Mouse (Mus musculus) neural tube, embryonic 14.5 days (tissue): ENCODE results near the gene Tex261. TPM values are rescaled to one million over a fixed set of nuclear protein-coding genes. Genes with fewer than 3 reads are reported as not detected.
A peak's percentile ranks its signal among the peaks of the same experiment; 100 is the strongest.
"Not testable (repeated sequence)": the region's sequence is repeated elsewhere in the genome, so short reads cannot be mapped to it uniquely, and the experiment has no call there.

Experiments used
- ATAC-seq: fragments of 200-750 bp; cut with Nextera tagmentation; 2 replicates; pipeline ENCODE4 v1.8.0; 2017; ENCODE audit warnings: low read depth, mild to moderate bottlenecking, moderate TSS enrichment, moderate library complexity
- H3K27ac ChIP-seq: fragments of 300-500 bp; sonication (generic); 2 replicates; pipeline ENCODE4 v1.5.1; 2014; ENCODE audit warnings: low read depth, mild to moderate bottlenecking, control low read depth, low read length, moderate library complexity, mixed read lengths
- H3K27me3 ChIP-seq: fragments of 300-500 bp; sonication (generic); 2 replicates; pipeline ENCODE4 v1.6.1; 2014; ENCODE audit warnings: low read length; ENCODE audit not compliant: control insufficient read depth, insufficient read depth
- H3K36me3 ChIP-seq: fragments of 300-500 bp; sonication (generic); 2 replicates; pipeline ENCODE4 v1.6.1; 2014; ENCODE audit warnings: low read length, mixed read lengths; ENCODE audit not compliant: control insufficient read depth, insufficient read depth
- H3K4me1 ChIP-seq: fragments of 300-500 bp; sonication (generic); 2 replicates; pipeline ENCODE4 v1.6.1; 2014; ENCODE audit warnings: low read length; ENCODE audit not compliant: control insufficient read depth, insufficient read depth
- H3K4me2 ChIP-seq: fragments of 300-500 bp; sonication (generic); 2 replicates; pipeline ENCODE4 v1.6.1; 2014; ENCODE audit warnings: mild to moderate bottlenecking, low read depth, low read length, control low read depth
- H3K4me3 ChIP-seq: fragments of 300-500 bp; sonication (generic); 2 replicates; pipeline ENCODE4 v1.5.1; 2014; ENCODE audit warnings: low read depth, low read length, control low read depth, mixed read lengths
- H3K9ac ChIP-seq: fragments of 300-500 bp; sonication (generic); replicated peaks from 2 replicates; pipeline ENCODE4 v1.6.1; 2014; ENCODE audit warnings: low read depth, mild to moderate bottlenecking, control low read depth, low read length, mixed read lengths
- H3K9me3 ChIP-seq: fragments of 300-500 bp; sonication (generic); 2 replicates; pipeline ENCODE4 v1.6.1; 2016; ENCODE audit warnings: low read length; ENCODE audit not compliant: control insufficient read depth
- WGBS: fragments of 180-500 bp; shearing (Covaris S2); extraction: QIAGEN DNeasy Blood & Tissue Kit; methylation state at CpG from one replicate; pipeline ENCODE4 v1.1.7; 2014; 5-methylcytosine and 5-hydroxymethylcytosine counted together
- polyA plus RNA-seq: library from polyadenylated mRNA; unstranded; fragments of >200 nt; fragmentation: Nextera tagmentation; extraction: Ambion mirVana; gene quantifications from 2 replicates; pipeline ENCODE4 v1.2.1, GENCODE M21; 2014

Tex261 gene
- polyA plus RNA-seq, 1 experiment from 2014 or later: 44.8 TPM

- no peaks in the 10 kb centered on the region for H3K36me3 ChIP-seq
- no peaks in the 10 kb centered on the region for H3K27me3 ChIP-seq
- H3K9ac ChIP-seq: peak within 1 kb of the TSS; percentile 87
- peak; percentile 95 for ATAC-seq
- H3K4me1 ChIP-seq: peaks cover 8% of the 10 kb centered on the region
- peak within 1 kb of the TSS; percentile 78 for H3K4me2 ChIP-seq
- peak within 1 kb of the TSS; percentile 93 for H3K27ac ChIP-seq
- peak within 1 kb of the TSS; percentile 72 for H3K4me3 ChIP-seq
- no peaks in the 10 kb centered on the region for H3K9me3 ChIP-seq
- WGBS: under 1% methylated on average over 43 of the region's 43 CpGs
Observed at GRCm38 (mm10) chr6:83794760-83795296, 19.2 kb upstream of the Tex261 start, which contains the start of gene Nagk. Gene Nagk, plus strand, starts transcription at chr6:83794982.

- Histone ChIP-seq H3K27me3 (no peaks in the 10 kb centered on the region), H3K4me2 (no peak overlapping the region), H3K9me3 (no peaks in the 10 kb centered on the region), H3K9ac (no peak overlapping the region), H3K36me3 (no peaks in the 10 kb centered on the region), H3K4me1 (peaks cover 8% of the 10 kb centered on the region), H3K27ac (no peak overlapping the region), H3K4me3 (no peak overlapping the region)
- WGBS: 80% methylated on average over 4 of the region's 4 CpGs
- no peak for ATAC-seq
Observed at GRCm38 (mm10) chr6:83791251-83791890, 15.8 kb upstream of the Tex261 start.

GRCm38 (mm10) chr6:83790533-83790932 is 14.9 kb upstream of the Tex261 start:
- not testable (repeated sequence) for ATAC-seq, H3K27me3 ChIP-seq
- WGBS: 78% methylated on average over 5 of the region's 5 CpGs

GRCm38 (mm10) chr6:83788554-83788953 is 12.9 kb upstream of the Tex261 start:
- H3K27me3 ChIP-seq: no peaks in the 10 kb centered on the region
- H3K9me3 ChIP-seq: no peaks in the 10 kb centered on the region
- no peaks in the 10 kb centered on the region for H3K4me1 ChIP-seq
- no peaks in the 10 kb centered on the region for H3K36me3 ChIP-seq
- no peak overlapping the region for H3K4me3 ChIP-seq
- WGBS: 32% methylated on average over 7 of the region's 7 CpGs
- no peak overlapping the region for H3K9ac ChIP-seq
- no peak for ATAC-seq
- no peak overlapping the region for H3K4me2 ChIP-seq
- no peak overlapping the region for H3K27ac ChIP-seq

More at GRCm38 (mm10) chr6:83790533-83790932, 14.9 kb upstream of the Tex261 start:
- not testable (repeated sequence) for H3K4me3 ChIP-seq, H3K9ac ChIP-seq, H3K36me3 ChIP-seq, H3K27ac ChIP-seq, H3K9me3 ChIP-seq, H3K4me1 ChIP-seq, H3K4me2 ChIP-seq

GRCm38 (mm10) chr6:83786426-83786825 is 10.8 kb upstream of the Tex261 start:
- H3K9ac ChIP-seq: no peak overlapping the region
- no peaks in the 10 kb centered on the region for H3K4me1 ChIP-seq
- no peaks in the 10 kb centered on the region for H3K9me3 ChIP-seq
- no peaks in the 10 kb centered on the region for H3K36me3 ChIP-seq
- H3K27me3 ChIP-seq: no peaks in the 10 kb centered on the region
- H3K4me3 ChIP-seq: no peak overlapping the region
- WGBS: 82% methylated on average over 3 of the region's 3 CpGs
- no peak overlapping the region for H3K4me2 ChIP-seq
- no peak for ATAC-seq
- no peak overlapping the region for H3K27ac ChIP-seq

GRCm38 (mm10) chr6:83779026-83779425 is 3.4 kb upstream of the Tex261 start:
- ATAC-seq: no peak

GRCm38 (mm10) chr6:83778306-83778705 is 2.7 kb upstream of the Tex261 start:
- Histone ChIP-seq H3K4me3 (no peak overlapping the region), H3K27ac (no peak overlapping the region), H3K4me2 (no peak overlapping the region), H3K9ac (no peak overlapping the region), H3K36me3 (no peaks in the 10 kb centered on the region), H3K27me3 (no peaks in the 10 kb centered on the region), H3K4me1 (peaks cover 13% of the 10 kb centered on the region; the same call in 1 of the 2 replicates), H3K9me3 (no peaks in the 10 kb centered on the region)
- 84% methylated on average over 7 of the region's 7 CpGs for WGBS
- ATAC-seq: no peak

More at GRCm38 (mm10) chr6:83779026-83779425, 3.4 kb upstream of the Tex261 start:
- Histone ChIP-seq H3K27me3 (no peaks in the 10 kb centered on the region), H3K4me3 (no peak overlapping the region), H3K4me2 (no peak overlapping the region), H3K4me1 (peaks cover 10% of the 10 kb centered on the region; the same call in 1 of the 2 replicates), H3K27ac (no peak overlapping the region), H3K9ac (no peak overlapping the region), H3K36me3 (no peaks in the 10 kb centered on the region), H3K9me3 (no peaks in the 10 kb centered on the region)
- 10% methylated on average over 5 of the region's 5 CpGs for WGBS

GRCm38 (mm10) chr6:83774781-83775563 is 641 bp downstream of the Tex261 start:
- Histone ChIP-seq H3K9ac (peak overlapping the region; percentile 93), H3K9me3 (no peaks in the 10 kb centered on the region), H3K36me3 (peaks cover 4% of the 10 kb centered on the region; the same call in 1 of the 2 replicates), H3K27me3 (no peaks in the 10 kb centered on the region), H3K4me1 (peaks cover 13% of the 10 kb centered on the region; the same call in 1 of the 2 replicates), H3K4me2 (peak overlapping the region; percentile 89), H3K27ac (peak overlapping the region; percentile 76), H3K4me3 (peak overlapping the region; percentile 94)
- whole genome bisulfite sequencing: 3% methylated on average over 14 of the region's 14 CpGs
- peak; percentile 42 for ATAC-seq

GRCm38 (mm10) chr6:83774126-83774525 is 1.5 kb downstream of the Tex261 start:
- no peak overlapping the region for H3K4me3 ChIP-seq
- whole genome bisulfite sequencing: 54% methylated on average over 8 of the region's 9 CpGs
- H3K9ac ChIP-seq: 0 out of 2 replicates have a peak overlapping the region, but pooled peaks have one; percentile 11

More at GRCm38 (mm10) chr6:83774126-83774525, 1.5 kb downstream of the Tex261 start:
- Histone ChIP-seq H3K9me3 (no peaks in the 10 kb centered on the region), H3K36me3 (peaks cover 4% of the 10 kb centered on the region; the same call in 1 of the 2 replicates), H3K4me1 (peaks cover 13% of the 10 kb centered on the region; the same call in 1 of the 2 replicates), H3K4me2 (peak overlapping the region; percentile 89), H3K27me3 (no peaks in the 10 kb centered on the region), H3K27ac (no peak overlapping the region)
- ATAC-seq: no peak
